Mouse (Mus musculus) thymus, postnatal 14 days (tissue): ENCODE results near the gene Fbxo48.

Experiments used
- DNase-seq: peaks from one replicate; pipeline ENCODE4 v3.0.0; 2021

The Fbxo48 gene

DNA sequence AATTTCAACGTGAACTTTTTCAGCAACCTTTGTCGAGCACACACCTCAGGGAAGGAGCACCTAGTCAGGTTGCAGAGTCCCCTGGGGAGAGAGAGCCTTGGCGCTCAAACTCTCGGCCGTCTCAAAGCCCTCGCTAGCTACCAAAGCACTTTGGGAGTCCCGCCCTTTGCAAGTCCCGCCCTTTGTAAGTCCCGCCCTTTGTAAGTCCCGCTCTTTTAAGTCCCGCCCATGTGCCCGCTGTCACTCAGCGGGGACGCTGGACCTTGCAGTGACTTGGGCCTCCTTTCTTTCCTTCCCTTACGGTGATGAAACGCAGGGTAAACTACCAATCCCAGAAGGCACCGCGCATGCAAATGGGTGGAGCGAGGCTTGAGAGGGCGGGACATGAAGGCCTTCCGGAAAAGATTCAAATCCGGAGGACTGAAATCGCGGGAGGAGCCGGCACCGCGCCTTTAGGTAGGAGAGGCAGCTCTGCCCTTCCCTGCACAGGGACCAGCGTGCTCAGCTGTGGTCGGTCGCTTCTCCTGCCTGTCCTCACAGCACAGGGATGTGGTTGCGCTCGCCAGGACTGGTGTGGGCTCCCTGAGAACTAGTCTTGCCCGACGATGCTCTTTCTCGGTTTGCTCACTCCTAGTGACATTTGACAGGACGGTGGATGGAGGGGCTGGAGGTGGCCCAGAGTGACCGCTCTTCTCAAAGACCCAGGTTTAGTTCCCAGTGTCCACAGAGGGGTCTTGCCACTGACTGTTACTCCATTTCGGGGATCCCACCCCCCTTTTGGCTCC, at the start of gene Fbxo48:
Gene Fbxo48 (plus strand): TSS at position 400 of the 785 bp plus-strand sequence.
- peak; percentile 96 for DNase-seq

DNA sequence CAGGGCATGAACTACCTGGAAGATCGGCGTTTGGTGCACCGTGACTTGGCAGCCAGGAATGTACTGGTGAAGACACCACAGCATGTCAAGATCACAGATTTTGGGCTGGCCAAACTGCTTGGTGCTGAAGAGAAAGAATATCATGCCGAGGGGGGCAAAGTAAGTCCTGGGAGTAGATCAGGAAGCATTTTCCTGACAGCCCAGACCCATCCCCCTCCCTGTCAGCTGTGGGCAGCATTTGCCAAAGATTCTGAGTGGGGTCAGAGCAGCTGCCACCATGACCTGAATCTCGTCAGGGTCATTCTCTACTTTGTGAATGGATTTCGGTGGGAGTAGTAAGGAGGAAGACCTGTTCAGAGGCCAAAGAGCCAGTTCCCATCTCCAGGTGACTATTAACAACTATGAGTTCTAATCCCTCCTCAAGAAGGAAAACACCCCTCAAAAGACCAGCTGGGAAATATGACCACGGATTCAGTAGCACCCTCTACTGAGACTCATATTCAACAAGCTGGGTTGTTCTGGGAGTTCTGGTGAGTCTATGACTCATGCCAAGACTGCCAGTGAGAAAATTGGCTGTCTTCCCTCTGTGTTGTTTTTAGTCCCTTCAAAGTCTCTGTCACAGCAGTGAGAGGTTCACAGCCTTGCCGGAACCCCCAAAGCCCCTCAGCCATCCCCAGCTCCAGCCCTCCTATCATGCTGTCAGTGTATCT, 46.7 kb upstream of the Fbxo48 start:
- DNase-seq: no peak

DNA sequence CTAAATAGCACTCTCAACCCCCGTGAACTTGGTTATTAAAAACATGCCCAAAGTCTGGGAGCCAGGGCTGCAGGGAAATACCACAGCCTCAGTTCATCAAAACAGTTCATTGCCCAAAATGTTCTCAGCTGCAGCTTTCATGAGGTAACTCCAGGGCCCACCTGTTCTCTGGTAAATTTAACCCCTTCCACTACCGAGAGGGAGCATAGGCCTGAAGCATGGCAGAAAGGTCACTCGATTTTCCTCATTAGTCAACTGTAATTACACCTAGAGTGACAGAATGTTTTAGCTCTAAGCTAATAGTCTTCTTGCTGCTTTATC, 46.2 kb upstream of the Fbxo48 start:
- DNase-seq: no peak

- no peak for DNase-seq
These were observed 44.6 kb upstream of the Fbxo48 start for GRCm38 (mm10) chr11:16906530-16906929.

- no peak for DNase-seq
These were observed 43.6 kb upstream of the Fbxo48 start for GRCm38 (mm10) chr11:16907517-16908129.

DNA sequence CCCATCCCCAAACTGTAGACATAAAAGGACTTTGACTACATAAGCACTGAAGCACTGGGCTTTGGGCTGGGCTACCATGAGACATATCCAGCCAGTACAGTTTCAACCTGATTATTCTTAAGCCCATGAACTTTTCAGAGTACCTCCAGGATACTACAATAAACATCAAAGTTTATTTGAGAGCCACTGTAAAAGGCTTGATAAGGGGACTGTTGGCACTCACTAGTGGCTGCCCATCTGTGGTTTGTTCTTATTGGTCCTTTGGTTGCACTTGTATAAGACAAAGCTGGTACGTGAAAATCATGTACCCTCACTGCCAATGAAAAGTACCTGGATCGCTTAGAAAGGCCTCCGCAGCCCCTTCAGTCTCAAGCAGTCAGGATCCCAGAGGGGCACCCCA, 36.4 kb upstream of the Fbxo48 start:
- DNase-seq: no peak

- no peak for DNase-seq
These were observed 35.3 kb upstream of the Fbxo48 start for GRCm38 (mm10) chr11:16915850-16916249.

- no peak for DNase-seq
These were observed 33.7 kb upstream of the Fbxo48 start for GRCm38 (mm10) chr11:16917512-16917911.

GRCm38 (mm10) chr11:16932159-16932558, 19.0 kb upstream of the Fbxo48 start:
- no peak for DNase-seq

- no peak for DNase-seq
These were observed 15.5 kb upstream of the Fbxo48 start for GRCm38 (mm10) chr11:16935577-16936236.

DNA sequence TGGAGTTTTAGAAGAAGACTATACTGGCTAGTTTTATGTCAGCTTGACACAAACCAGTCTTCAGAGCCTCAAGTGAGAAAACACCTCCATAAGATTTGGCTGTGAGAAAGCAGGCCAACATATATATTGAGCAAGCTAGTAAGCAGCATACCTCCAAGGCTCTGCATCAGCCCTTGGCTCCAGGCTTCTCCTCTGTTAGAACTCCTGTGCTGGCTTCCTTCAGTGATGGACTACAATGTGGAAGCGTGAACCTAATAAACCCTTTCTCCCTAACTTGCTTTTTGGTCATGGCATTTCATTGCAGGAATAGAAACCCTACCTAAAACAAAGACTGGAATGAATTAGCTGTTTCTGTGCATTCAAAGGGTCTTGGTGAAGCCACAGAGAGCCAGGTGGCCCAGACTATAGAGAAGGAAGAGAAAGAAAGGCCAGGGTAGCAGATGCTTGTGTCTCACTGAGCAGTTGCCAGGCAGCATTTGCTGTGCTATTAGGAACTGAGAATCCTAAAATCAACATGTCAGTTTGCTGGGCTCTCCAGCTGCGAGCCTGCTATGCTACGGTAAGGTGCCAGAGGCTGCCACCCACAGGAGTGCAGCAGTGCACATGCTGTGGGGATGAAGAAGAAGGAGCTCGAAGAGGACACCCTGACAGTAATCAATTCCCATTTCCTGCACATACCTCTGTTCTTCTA, 9.9 kb upstream of the Fbxo48 start:
- DNase-seq: no peak

DNA sequence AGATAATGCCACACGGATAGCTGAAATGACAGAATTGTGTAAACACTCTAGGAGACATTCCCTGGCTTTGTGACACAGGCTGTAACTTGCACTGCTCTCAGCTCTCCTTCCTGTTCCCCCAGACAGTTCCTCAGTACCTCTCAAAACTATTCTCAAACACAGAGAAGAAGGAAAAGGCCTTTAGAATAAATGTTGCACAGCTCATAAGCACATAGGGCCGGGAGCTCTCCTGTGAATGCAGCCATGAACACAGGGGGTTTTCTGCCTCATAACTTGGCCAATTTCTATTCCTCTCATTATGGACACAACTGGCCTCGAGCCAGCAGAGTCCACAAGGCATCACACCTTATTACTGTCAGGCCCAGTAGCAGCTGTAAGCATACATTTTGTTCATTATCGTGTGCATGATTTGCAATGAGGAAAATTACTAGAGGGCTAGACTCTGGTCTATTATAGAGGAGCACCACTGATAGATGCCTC, 9.2 kb upstream of the Fbxo48 start:
- no peak for DNase-seq

DNA sequence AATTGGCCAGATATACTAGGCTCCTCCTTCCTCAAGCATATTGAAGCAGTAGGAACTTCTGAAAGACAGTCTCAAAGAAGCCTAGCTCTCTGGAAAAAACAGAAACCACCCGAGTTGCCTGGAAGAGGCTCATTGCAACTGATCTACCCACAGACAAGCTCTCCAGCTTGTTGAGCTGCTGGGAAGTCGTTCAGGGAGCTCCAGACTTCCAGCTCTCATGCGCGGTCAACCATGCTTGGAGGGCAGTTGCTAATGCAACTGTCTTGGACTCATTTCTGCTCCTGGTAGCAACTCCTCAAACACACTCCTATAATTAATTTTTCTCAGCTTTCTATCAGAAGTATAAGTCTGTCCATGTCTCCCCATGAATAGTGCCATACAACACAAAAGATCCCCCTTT, 8.2 kb upstream of the Fbxo48 start:
- no peak for DNase-seq

DNA sequence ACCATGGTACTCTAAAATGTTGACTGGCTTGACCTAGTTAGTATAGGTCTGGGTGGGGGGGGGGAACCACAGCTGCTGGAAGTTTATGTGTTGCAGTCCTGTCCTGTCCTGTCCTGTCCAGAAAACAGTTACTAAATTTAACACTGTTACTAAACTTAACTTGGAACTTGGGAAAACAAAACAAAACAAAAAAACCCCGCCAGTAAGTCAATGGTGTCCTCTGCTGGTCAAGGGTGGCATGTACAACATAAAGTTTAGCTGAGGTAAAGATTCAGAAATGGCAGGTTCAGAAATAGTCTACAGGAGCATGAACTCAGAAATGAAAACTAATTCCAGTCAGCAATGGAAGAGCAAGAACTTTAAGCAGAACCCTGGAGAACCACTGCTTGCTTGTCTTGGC, 2.4 kb upstream of the Fbxo48 start:
- DNase-seq: peak; percentile 27

DNA sequence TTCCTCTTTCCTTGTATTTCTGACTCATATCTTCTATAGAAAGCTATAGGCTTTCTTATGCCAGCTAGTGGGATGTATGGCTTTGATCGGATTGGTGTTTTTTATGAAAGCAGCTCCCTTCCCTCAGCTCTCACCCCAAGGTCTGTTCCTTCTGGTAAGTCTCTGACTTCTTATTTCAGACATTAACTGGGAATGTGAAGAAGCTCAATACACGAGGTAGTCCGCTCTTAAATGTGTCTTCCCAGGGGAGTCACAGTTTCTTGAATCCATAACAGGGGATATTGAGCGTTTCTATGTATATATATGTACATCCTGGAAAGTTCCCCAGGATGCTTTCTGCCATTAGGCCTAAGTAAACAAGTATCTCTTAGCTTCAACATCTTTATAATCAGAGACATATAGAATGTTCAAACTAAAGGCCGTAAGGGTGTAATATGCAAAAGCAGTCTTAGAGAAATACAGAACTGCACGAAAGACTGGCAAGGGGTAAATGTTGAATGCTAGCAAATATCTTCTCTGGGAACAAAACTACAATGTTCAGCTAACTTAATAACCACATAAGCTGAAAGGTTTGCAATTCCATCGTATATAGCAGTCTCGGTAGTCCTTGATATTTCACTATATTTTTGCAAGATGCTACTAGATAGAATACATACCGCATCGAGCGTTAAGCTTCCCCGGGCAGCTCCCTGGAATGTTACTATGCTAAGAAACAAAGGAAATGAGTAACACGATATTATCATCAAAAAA, 774 bp upstream of the Fbxo48 start:
- no peak for DNase-seq

GRCm38 (mm10) chr11:16951761-16952010, 511 bp downstream of the Fbxo48 start:
- no peak for DNase-seq

DNA sequence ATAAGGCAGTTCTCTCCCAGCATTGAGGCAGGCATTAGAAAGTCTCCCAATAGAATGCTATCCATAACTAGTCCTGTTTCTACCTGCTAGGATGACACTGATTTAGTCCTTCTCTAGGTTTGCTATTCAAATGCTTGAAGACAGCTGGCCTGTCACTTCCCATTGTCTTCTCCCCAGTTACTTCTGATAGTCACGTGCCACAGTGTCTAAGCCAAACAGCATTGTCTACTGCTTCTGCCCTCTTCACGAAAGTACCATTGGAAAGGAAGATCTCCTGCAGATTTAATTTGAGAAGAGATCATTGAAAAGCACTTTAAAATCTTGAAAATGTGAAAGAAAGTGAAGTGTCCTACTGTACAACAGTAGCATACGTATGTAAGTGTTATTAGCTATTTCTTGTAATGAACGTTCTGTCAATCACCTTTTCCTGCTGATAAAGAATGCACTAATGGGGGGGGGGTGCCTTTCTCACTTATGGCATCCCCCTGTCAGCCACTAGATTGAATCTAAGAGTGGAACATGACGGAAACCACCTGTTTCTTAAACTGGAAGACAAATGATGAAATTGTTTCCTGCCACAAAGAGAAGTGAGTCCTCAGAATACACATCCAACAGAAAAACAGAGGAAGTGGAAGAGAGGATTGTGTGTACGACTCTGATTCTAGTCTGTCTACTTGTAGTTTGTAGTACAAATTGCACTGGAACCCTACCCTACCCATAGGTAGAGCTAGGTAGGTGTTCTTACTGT, 5.1 kb downstream of the Fbxo48 start:
- DNase-seq: no peak

GRCm38 (mm10) chr11:16957030-16957429, 5.9 kb downstream of the Fbxo48 start:
- DNase-seq: no peak

DNA sequence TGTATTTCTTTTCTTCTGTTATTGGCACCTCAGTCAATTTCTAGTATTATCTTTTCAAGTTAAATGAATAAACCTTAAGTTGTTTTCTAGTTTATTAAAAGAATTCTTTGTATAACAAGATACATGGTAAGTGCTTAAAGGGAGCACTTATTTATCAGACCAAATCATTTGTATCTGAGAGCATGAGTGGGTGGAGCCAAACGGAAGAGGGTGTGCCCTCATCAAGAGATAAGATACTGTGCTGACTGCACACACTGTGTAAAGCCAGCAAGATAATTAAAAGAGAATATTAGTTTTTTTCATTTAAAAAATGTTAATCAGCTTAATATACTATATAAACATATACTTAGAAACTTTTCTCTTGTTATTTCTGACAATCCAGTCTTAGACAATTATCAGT, 7.3 kb downstream of the Fbxo48 start:
- no peak for DNase-seq

- DNase-seq: no peak
These were observed 16.6 kb downstream of the Fbxo48 start for GRCm38 (mm10) chr11:16967806-16968205.

DNA sequence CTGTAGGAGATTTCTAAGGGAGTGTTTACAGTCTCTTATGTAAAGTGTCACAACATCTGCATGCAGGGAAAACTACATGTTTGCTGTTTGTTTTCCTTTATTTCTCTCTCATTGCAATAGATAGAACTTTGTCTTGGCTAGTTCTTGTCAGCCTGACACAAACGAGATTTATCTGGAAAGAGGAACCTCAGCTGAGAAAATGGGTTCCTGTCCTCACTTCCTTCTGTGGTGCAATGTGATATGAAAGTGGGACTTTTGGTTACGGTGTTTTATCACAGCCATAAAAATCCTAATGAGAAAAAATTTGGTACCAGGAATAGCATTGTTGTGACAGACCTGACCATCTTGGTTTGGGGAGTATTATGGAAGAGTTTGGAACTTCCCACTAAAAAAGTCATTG, 18.5 kb downstream of the Fbxo48 start:
- DNase-seq: no peak

DNA sequence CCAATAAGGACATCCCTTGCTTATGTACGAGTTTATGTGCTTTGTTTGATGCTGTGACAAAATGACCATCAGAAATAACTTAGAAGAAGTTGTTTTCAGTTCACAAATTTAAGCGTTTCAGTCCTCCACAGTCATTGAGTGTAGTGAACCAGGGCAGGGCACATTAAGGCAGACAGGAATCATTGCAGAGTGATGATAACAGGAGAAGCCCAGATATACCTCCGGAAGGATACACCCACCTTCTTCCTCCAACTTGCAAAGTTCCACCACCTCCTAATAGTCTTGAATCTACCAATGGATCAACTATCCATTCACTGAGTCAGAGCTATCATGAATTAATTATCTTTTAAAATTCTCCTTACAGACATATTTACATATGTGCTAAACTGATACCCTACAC, 20.9 kb downstream of the Fbxo48 start:
- no peak for DNase-seq
